8 mouse cellular contexts compared by ENCODE assay signal in genomic region chr3:115714671-115715651, GRCm38 (mm10). TPM values are rescaled to one million over a fixed set of nuclear protein-coding genes. Genes with fewer than 3 reads are reported as not detected.
A peak's percentile ranks its signal among the peaks of the same experiment; 100 is the strongest.
DNase-seq lines count a peak whose midpoint lies in the region.

S1pr1 (minus strand) TSS chr3:115715072.

- H3K27me3 ChIP-seq in hindbrain, embryonic 10.5 days (ENCODE audit: insufficient read depth, poor library complexity, severe bottlenecking): peaks cover 12% of the 10 kb centered on the region

- H3K4me1 ChIP-seq in hindbrain, embryonic 10.5 days (replicated peaks): peaks cover 27% of the 10 kb centered on the region; the same call in 1 of the 2 replicates

- peaks cover 13% of the 10 kb centered on the region for H3K36me3 ChIP-seq in hindbrain, embryonic 10.5 days

- H3K9me3 ChIP-seq in hindbrain, embryonic 10.5 days: no peaks in the 10 kb centered on the region

- peak; percentile 88 for DNase-seq in Muller cell, postnatal 12 days (ENCODE audit: inconsistent ontology term)
- DNase-seq in cerebellum, adult 9-10 months: peak; percentile 21
- peak; percentile 24 to 53 for DNase-seq in frontal cortex, adult 2 months (ENCODE audit: extremely low spot score in 1 of 2, low spot score in 1 of 2)
- DNase-seq in hindbrain, embryonic 10.5 days (ENCODE audit: low spot score): peak; percentile 90
- peak; percentile 64 to 75 for DNase-seq in layer of hippocampus, postnatal 10 days (ENCODE audit: low spot score in 2 of 2)
- DNase-seq in lung, postnatal 10 days: peak; percentile 91
- DNase-seq in ovary, postnatal 36 days (ENCODE audit: low spot score): peak; percentile 65
- peak; percentile 80 for DNase-seq in thymus, postnatal 4 days

- WGBS in hindbrain, embryonic 10.5 days: under 1% methylated on average over 51 of the region's 51 CpGs

- peak within 1 kb of the TSS; percentile 68 for H3K4me3 ChIP-seq in hindbrain, embryonic 10.5 days

- peak within 1 kb of the TSS; percentile 94 for H3K27ac ChIP-seq in hindbrain, embryonic 10.5 days

RNA-seq across cellular contexts. Expression of gene S1pr1, which starts in this region (rescaled TPM):
- polyA plus RNA-seq in frontal cortex, adult 2 months (2012; rRNA removed): 159 and 175 TPM in 2 replicates
- polyA plus RNA-seq in hindbrain, embryonic 10.5 days (2016; fragmentation: Nextera tagmentation; extraction: Ambion mirVana): 12.1 and 12.8 TPM in 2 replicates
- total RNA-seq in layer of hippocampus, postnatal 10 days (2021): 10 to 100 TPM; 61.7 to 62.3 TPM

Comparison
In these comparisons a context has a peak if more than half of its experiments do, and no peak if none do; other contexts are left out.
1. Peak in every context shown above with its lines: DNase-seq, H3K4me3 ChIP-seq and H3K27ac ChIP-seq.
2. RNA of gene S1pr1 (polyA plus RNA-seq): 159 to 175 TPM in frontal cortex, adult 2 months; 12.1 to 12.8 TPM in hindbrain, embryonic 10.5 days; every median in the first group is over 10 times any median in the second.
3. DNase-seq: peak in every context shown above with its lines; median percentile 91 in lung, postnatal 10 days; 90 in hindbrain, embryonic 10.5 days; 88 in Muller cell, postnatal 12 days; 80 in thymus, postnatal 4 days; 70 in layer of hippocampus, postnatal 10 days; 65 in ovary, postnatal 36 days; 38 in frontal cortex, adult 2 months; 21 in cerebellum, adult 9-10 months.